Mouse (Mus musculus) MEL (cell line): ENCODE results near the gene Fam20b. TPM values are rescaled to one million over a fixed set of nuclear protein-coding genes. Genes with fewer than 3 reads are reported as not detected.

ENCODE experiments used
- DNase-seq: peaks from one replicate; pipeline ENCODE4 v3.0.0; 2011; ENCODE audit warnings: low read depth, low spot score
- H3K27ac ChIP-seq: 2 replicates; pipeline ENCODE4 v1.5.1; 2012; ENCODE audit warnings: low read depth, mild to moderate bottlenecking, control low read depth, low read length, moderate library complexity; ENCODE audit not compliant: control insufficient read depth
- H3K27me3 ChIP-seq, 2 experiments: fragments of 150-350 bp in 1 of 2; sonication (generic) in 1 of 2; 2 replicates each; pipeline ENCODE4 v1.6.1; 2012; ENCODE audit warnings: low read length in 2 of 2, mild to moderate bottlenecking in 2 of 2, improper control_type of control experiment in 1 of 2, moderate library complexity in 1 of 2; ENCODE audit not compliant: insufficient read depth in 2 of 2, control insufficient read depth in 1 of 2
- H3K36me3 ChIP-seq, 2 experiments: 2 replicates each; pipeline ENCODE4 v1.6.1; 2012 to 2014; ENCODE audit warnings: low read length in 2 of 2, improper control_type of control experiment in 1 of 2, inconsistent platforms in 1 of 2, mild to moderate bottlenecking in 1 of 2; ENCODE audit not compliant: insufficient read depth in 2 of 2, control insufficient read depth in 1 of 2
- H3K4me1 ChIP-seq, 2 experiments: fragments of 150-350 bp in 1 of 2; sonication (generic) in 1 of 2; 2 replicates each; pipeline ENCODE4 v1.6.1; 2012; ENCODE audit warnings: low read length in 2 of 2, improper control_type of control experiment in 1 of 2, mild to moderate bottlenecking in 1 of 2; ENCODE audit not compliant: insufficient read depth in 2 of 2, control insufficient read depth in 1 of 2
- H3K4me3 ChIP-seq, 2 experiments: fragments of 150-350 bp in 1 of 2; sonication (generic) in 1 of 2; 2 replicates each; pipeline ENCODE4 v1.5.1; 2012; ENCODE audit warnings: low read depth in 2 of 2, low read length in 2 of 2, mild to moderate bottlenecking in 2 of 2, moderate library complexity in 2 of 2, control low read depth in 1 of 2, improper control_type of control experiment in 1 of 2; ENCODE audit not compliant: control insufficient read depth in 1 of 2, insufficient read depth in 1 of 2
- H3K79me2 ChIP-seq: 2 replicates; pipeline ENCODE4 v1.6.1; 2012; ENCODE audit warnings: mild to moderate bottlenecking, low read length, moderate library complexity; ENCODE audit not compliant: control insufficient read depth, poor library complexity, insufficient read depth
- H3K9ac ChIP-seq: 2 replicates; pipeline ENCODE4 v1.6.1; 2012; ENCODE audit warnings: low read depth, mild to moderate bottlenecking, control low read depth, low read length, moderate library complexity; ENCODE audit not compliant: control insufficient read depth, poor library complexity, severe bottlenecking
- H3K9me3 ChIP-seq: fragments of 150-350 bp; sonication (generic); replicated peaks from 2 replicates; pipeline ENCODE4 v1.6.1; 2012; ENCODE audit warnings: mild to moderate bottlenecking, low read length, improper control_type of control experiment, moderate library complexity; ENCODE audit not compliant: insufficient read depth
- ELF1 ChIP-seq: IDR thresholded peaks from 2 replicates; pipeline ENCODE4 v1.6.1; 2014; ENCODE audit warnings: low read depth, mild to moderate bottlenecking, inconsistent platforms, low read length, improper control_type of control experiment, moderate library complexity
- EP300 ChIP-seq, 2 experiments: IDR thresholded peaks; 2 replicates each; pipeline ENCODE4 v1.6.1; 2011; ENCODE audit warnings: improper control_type of control experiment in 2 of 2, low read length in 2 of 2, low read depth in 1 of 2, mild to moderate bottlenecking in 1 of 2
- GABPA ChIP-seq: IDR thresholded peaks from 2 replicates; pipeline ENCODE4 v1.6.1; 2012; ENCODE audit warnings: low read depth, mild to moderate bottlenecking, inconsistent platforms, low read length, improper control_type of control experiment, moderate library complexity
- GATA1 ChIP-seq: IDR thresholded peaks from 2 replicates; pipeline ENCODE4 v1.6.1; 2011; ENCODE audit warnings: low read depth, low read length, improper control_type of control experiment
- HCFC1 ChIP-seq: IDR thresholded peaks from 2 replicates; pipeline ENCODE4 v1.6.1; 2012; ENCODE audit warnings: low read depth, mild to moderate bottlenecking, inconsistent platforms, low read length, improper control_type of control experiment, moderate library complexity
- JUND ChIP-seq: IDR thresholded peaks from 2 replicates; pipeline ENCODE4 v1.6.1; 2011; ENCODE audit warnings: low read depth, mild to moderate bottlenecking, improper control_type of control experiment, low read length
- MAX ChIP-seq: IDR thresholded peaks from 2 replicates; pipeline ENCODE4 v1.6.1; 2011; ENCODE audit warnings: low read length, improper control_type of control experiment
- MAZ ChIP-seq: IDR thresholded peaks from 2 replicates; pipeline ENCODE4 v1.6.1; 2012; ENCODE audit warnings: low read depth, mild to moderate bottlenecking, inconsistent platforms, low read length, improper control_type of control experiment
- MXI1 ChIP-seq: IDR thresholded peaks from 2 replicates; pipeline ENCODE4 v1.6.1; 2011; ENCODE audit warnings: mild to moderate bottlenecking, low read depth, low read length, improper control_type of control experiment
- RCOR1 ChIP-seq: IDR thresholded peaks from 2 replicates; pipeline ENCODE4 v1.6.1; 2012; ENCODE audit warnings: low read depth, mild to moderate bottlenecking, inconsistent platforms, low read length, improper control_type of control experiment
- SIN3A ChIP-seq: IDR thresholded peaks from 2 replicates; pipeline ENCODE4 v1.6.1; 2012; ENCODE audit warnings: low read length, improper control_type of control experiment, inconsistent platforms
- SMC3 ChIP-seq: IDR thresholded peaks from 2 replicates; pipeline ENCODE4 v1.6.1; 2011; ENCODE audit warnings: low read depth, low read length, improper control_type of control experiment
- TAL1 ChIP-seq: IDR thresholded peaks from 2 replicates; pipeline ENCODE4 v1.6.1; 2012; ENCODE audit warnings: mild to moderate bottlenecking, inconsistent platforms, low read length, moderate library complexity, mixed read lengths
- TCF12 ChIP-seq: IDR thresholded peaks from 2 replicates; pipeline ENCODE4 v1.6.1; 2014; ENCODE audit warnings: low read depth, mild to moderate bottlenecking, inconsistent platforms, low read length, improper control_type of control experiment, moderate library complexity
- UBTF ChIP-seq: IDR thresholded peaks from 2 replicates; pipeline ENCODE4 v1.6.1; 2012; ENCODE audit warnings: low read depth, mild to moderate bottlenecking, inconsistent platforms, low read length, improper control_type of control experiment, moderate library complexity, borderline replicate concordance; ENCODE audit not compliant: insufficient read depth
- polyA plus RNA-seq, 2 experiments: library from polyadenylated mRNA; stranded (reverse) in 1 of 2; unstranded in 1 of 2; fragments of >175 nt in 1 of 2; fragments of >200 nt in 1 of 2; gene quantifications; 2 replicates each; pipeline versions ENCODE4 v1.2.1 to v1.2.4; 2012; ENCODE audit warnings: low replicate concordance in 2 of 2, low read depth in 1 of 2; ENCODE audit not compliant: insufficient read length in 2 of 2, insufficient read depth in 1 of 2, missing spikeins in 1 of 2
- total RNA-seq: library from RNA; depleted of rRNA; stranded (reverse); fragments of 300-350 nt; gene quantifications from 2 replicates; pipeline ENCODE4 v1.2.3, GENCODE M21; 2012

The Fam20b gene
- total and polyA plus RNA-seq, 3 experiments = 19.6 to 22.0 TPM; not detected in 1

DNA sequence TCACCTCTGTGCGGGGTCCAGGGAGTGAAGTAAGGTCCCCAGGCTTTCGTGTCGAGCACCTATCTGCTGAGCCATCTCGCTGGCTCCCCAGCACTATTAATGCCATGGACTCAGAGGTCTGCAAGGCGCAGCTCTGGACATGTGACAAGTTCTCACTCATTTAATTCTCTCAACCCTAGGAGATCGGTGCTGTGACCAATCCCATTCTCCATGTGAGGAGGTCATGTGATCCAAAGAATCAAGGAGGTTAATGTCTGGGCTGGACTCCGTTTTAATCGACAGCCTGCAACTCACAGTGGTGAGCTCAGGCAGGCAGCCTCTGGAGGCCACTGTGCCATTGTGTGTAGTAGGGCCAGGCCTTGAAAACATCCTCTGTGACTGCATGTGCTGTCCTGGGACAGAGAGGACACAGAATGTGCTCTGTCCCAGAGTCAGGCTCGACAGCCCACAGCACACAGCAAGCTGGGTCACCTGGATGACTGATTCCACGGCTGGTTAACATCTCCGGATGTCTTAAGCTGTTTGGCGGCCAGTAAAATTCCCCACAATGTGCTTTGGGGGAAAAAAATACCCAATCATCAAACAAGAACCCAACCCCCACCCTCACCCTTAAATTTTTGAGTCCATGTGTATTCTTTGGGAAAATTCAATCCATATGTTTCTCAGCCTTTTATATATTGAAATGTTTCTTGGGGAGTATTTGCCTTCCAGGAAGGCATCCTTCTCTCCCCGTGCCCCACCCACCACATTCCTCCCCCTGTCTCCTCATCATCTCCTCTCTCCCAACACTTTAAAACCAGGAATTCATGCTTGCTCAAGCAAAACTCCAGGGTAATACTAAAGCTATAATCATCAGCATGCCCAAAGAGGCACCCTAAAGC lies 41.9 kb upstream of the Fam20b start:
- no peak for TF ChIP-seq GABPA
- no peak for TF ChIP-seq SMC3
- TF ChIP-seq ELF1 = no peak
- TF ChIP-seq MAX = no peak
- no peak for TF ChIP-seq HCFC1
- TF ChIP-seq EP300 (IDR thresholded peaks at IDR 0.05; ENCODE audit: low read depth in 1 of 2, low read length in 2 of 2) = no peak
- Histone ChIP-seq H3K79me2 (no peaks in the 10 kb centered on the region), H3K9me3 (no peaks in the 10 kb centered on the region), H3K27ac (no peak overlapping the region), H3K27me3 (no peaks in the 10 kb centered on the region), H3K4me3 (no peak overlapping the region), H3K9ac (no peak overlapping the region), H3K4me1 (no peaks in the 10 kb centered on the region), H3K36me3 (no peaks in the 10 kb centered on the region)
- DNase-seq = no peak

DNA sequence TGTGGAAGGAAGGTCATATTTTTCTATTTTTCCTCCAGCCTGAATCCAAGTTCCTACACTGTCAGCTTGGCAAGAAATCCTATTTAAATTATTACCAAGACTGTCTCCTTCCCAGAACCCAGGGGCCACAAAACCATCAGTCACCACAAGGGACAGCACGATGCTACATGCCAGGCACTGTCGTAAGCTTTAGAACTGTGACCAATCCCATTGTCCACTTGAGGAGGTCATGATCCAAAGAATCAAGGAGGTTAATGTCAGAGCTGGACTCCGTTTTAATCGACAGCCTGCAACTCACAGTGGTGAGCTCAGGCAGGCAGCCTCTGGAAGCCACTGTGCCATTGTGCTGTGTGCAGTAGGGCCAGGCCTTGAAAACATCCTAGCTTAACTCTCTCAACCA lies 39.4 kb upstream of the Fam20b start:
- TF ChIP-seq TCF12 = no peak
- TF ChIP-seq RCOR1 = no peak
- TF ChIP-seq MXI1 = no peak
- TF ChIP-seq TAL1 = no peak
- no peak for TF ChIP-seq GATA1
- TF ChIP-seq UBTF = no peak
- no peak for TF ChIP-seq JUND
- no peak for TF ChIP-seq MAZ
- no peak for TF ChIP-seq SIN3A
- no peak for TF ChIP-seq EP300 (IDR thresholded peaks at IDR 0.05; ENCODE audit: low read depth in 1 of 2, low read length in 2 of 2)
- Histone ChIP-seq H3K36me3 (no peaks in the 10 kb centered on the region), H3K9me3 (no peaks in the 10 kb centered on the region), H3K27ac (no peak overlapping the region), H3K27me3 (no peaks in the 10 kb centered on the region), H3K4me3 (no peak overlapping the region), H3K4me1 (no peaks in the 10 kb centered on the region; a peak in 1 of 4 replicates), H3K9ac (no peak overlapping the region), H3K79me2 (no peaks in the 10 kb centered on the region)
- no peak for DNase-seq
